Mouse (Mus musculus) gastrocnemius, postnatal 14 days (tissue): ENCODE data around the gene Rpn1. TPM values are rescaled to one million over a fixed set of nuclear protein-coding genes. Genes with fewer than 3 reads are reported as not detected.

Source experiments
- DNase-seq: peaks from one replicate; pipeline ENCODE4 v3.0.0; 2021; ENCODE audit warnings: mixed read lengths
- intact Hi-C: fragments of 180-260 bp; cut with DNase I; formaldehyde crosslinking; loops from one replicate; pipeline ENCODE4 v1.15.1; 2025; ENCODE audit warnings: low total_unique reads
- microRNA-seq, 2 experiments: library from miRNA; unstranded; fragments of <30 nt; microRNA quantifications; one replicate each; pipeline ENCODE4 v1.2.0; 2021
- total RNA-seq, 2 experiments: library from RNA; stranded (reverse); gene quantifications; 2 replicates each; pipeline ENCODE4 v1.2.3; 2021

Gene Rpn1
- total RNA-seq, 2 experiments from 2014 or later, result 65.9 to 75.8 TPM

DNA sequence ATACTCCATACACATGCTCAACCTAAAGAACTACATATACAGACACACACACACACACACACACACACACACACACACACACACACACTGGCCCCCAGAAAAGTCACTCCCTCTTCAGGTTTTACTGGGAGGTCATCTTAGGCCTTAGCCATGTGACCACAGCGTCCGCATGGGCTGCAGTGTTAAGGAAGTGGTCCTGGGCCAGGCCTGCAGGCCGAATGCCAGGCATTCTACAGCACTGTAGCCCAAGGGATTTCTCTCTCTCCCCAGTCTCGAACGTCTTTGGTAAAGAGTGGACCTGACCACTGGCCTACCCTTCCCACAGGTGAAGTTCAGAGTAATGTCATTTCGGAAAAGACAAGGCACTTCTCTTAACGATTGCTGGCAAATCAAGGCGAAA, 62.3 kb downstream of the Rpn1 start:
- no peak for DNase-seq
- intact Hi-C loops, result no loop called here

DNA sequence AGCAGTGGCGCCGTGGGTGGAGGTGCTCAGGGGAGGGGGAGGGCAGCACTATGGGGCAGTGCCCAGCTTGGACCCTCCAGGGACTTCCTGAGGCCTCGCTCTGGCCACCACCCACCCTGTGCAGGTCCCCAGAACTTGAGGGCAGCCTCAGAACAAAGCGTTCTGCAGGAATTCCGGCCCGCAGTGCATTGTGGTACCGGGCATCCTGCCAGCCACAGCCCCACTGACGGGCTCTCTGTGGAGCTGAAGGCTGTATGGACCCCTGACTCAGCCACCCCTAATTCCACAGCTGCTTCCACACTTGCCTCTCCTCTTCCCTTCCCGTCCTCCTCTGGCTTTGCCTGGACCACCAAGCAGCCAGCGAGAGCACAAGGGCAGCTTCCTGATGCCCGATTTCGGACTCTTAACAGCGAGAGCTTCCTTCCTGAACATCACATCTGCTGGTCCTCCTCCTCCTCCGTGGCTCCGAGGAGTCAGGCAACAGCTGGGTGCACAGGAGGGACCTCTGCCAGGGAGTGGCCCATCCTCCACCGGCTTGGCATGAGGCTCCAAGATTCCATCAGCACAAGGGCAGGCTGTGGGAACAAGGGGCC, 63.2 kb downstream of the Rpn1 start:
- intact Hi-C loops, result no loop called here
- DNase-seq, result peak; percentile 55

DNA sequence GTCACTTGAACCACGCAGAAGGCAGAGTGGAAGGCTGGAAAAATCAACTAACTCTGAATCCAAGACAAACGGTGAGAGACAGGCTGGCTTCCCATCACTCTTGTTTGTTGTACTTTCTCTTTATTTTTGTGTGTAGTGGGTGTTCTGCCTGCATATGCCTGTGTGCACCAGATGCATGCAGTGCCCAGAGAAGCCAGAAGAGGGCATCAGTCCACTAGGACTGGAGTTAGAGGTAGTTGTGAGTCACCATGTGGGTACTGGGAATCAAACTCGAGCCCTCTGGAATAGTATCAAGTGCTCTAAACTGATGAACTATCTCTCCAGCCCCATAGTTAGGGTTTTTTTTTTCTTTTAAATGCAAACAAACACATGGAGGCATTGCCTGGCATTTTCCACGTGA, 67.1 kb downstream of the Rpn1 start:
- DNase-seq, result no peak
- intact Hi-C loops, result no loop called here

DNA sequence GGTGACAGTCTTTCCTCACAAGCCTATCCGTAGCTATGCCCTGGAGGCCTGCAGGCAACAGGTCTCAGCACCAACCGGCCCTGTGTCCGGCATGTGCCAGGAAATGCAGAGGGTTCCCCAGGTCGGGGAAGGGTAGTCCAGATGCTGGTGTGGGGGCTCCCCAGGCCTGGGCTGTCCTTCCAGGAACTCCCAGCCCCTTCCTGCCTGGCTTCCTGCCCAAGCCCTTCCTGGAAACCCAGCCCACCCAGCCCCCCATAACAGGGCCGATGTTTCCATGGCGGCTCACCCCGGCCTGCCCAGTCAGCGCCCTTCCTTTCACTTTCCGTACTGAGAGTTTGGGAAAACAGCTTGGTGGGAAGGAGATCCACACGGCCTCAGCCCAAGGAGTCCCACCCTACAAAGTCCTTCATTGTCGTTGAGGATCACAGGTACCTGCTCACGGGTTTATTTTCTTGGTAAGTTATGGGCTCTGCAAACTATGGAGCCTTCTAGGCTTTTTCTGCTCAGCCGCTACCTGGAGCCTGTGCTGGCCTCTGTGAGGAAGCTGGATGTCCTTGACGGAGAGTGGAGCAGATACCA, 67.9 kb downstream of the Rpn1 start:
- peak; percentile 35 for DNase-seq
- intact Hi-C loops, result no loop called here

DNA sequence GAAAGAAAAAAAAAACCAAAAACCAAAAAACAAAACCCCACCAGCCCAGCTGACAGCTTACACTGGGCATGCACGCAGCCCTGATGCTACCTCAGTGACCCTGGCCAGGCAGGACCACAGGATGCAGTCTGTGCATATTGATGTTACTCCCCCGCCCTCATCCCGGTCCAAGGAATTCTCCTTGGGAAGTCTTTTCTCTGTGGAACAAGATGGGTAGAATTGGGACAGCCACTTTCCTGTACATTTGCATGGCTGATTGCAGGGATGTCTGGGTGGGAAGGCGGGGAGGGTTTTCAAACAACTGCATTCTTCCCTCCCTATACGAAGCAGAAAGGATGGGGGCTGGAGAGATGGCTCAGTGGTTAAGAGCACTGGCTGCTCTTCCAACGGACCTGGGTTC, 68.7 kb downstream of the Rpn1 start:
- intact Hi-C loops, result no loop called here
- no peak for DNase-seq

Small RNA genes lying within 50 kb of the gene (microRNA-seq; reads per million reads assigned to microRNA genes)
- 0 reads per million in 2 experiments for gene Mir6376

Other genes with a start within 250 kb of the Rpn1 start
- gene Gm45140, start 248.7 kb upstream of the Rpn1 start, total RNA-seq, result 1 to 10 TPM in 1 of 2 experiments, under 1 TPM in 1; 0.89 to 1.5 TPM
- gene Isy1, start 245.7 kb upstream of the Rpn1 start, total RNA-seq, result 10 to 100 TPM; 18.2 to 18.6 TPM
- 100 to 1,000 TPM; 452 to 474 TPM for gene Cnbp, start 233.4 kb upstream of the Rpn1 start, total RNA-seq
- gene Copg1, start 196.7 kb upstream of the Rpn1 start, total RNA-seq, result 10 to 100 TPM; 39.1 to 44.7 TPM
- gene Hmces, start 170.5 kb upstream of the Rpn1 start, total RNA-seq, result 1 to 10 TPM; 7.3 to 7.7 TPM
- gene H1fx, start 102.8 kb upstream of the Rpn1 start, total RNA-seq, result 1 to 10 TPM; 7.4 to 7.8 TPM
- gene Rab7, start 39.2 kb upstream of the Rpn1 start, total RNA-seq, result 100 to 1,000 TPM; 208 to 236 TPM
- 1 to 10 TPM; 5.4 to 7.4 TPM for gene Gata2, start 109.4 kb downstream of the Rpn1 start, total RNA-seq
- not detected for gene Dnajb8, start 137.8 kb downstream of the Rpn1 start, total RNA-seq